In the genomic region with DNA sequence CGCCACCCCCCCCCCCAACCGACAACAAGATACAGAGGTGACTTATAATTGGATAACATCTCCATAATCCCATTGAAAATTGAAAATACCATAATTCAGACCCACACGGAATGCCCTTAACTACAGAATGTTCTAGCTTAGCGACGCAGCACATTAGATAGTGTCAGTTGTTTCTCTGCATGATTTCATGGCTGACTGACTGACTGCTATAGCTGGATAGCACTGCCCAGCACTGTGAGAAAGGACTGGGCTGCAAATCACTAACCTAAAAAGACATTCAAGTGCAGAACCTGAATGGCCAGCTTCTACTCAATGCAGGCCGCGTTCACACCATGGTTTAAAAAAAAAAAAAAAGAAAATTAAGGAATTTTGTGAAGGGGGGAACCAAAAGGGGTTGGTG, we compare ENCODE assay signal across 24 mouse cellular contexts.
"Had no signal": no experiment of that assay in that cellular context is flagged by ENCODE, and none has a peak within 500 bp of the region (broad histone marks: within the 10 kb centered on the region; RNA-seq: fewer than 3 reads in every experiment).

No protein-coding gene starts in this region.

- H3K36me3 ChIP-seq: heart, embryonic 10.5 days; heart, embryonic 12.5 days; hindbrain, embryonic 10.5 days; hindbrain, embryonic 12.5 days; intestine, embryonic 15.5 days; kidney, embryonic 15.5 days; limb, embryonic 10.5 days; limb, embryonic 12.5 days; liver, embryonic 13.5 days; liver, embryonic 15.5 days had no signal

- DNase-seq: forebrain, postnatal 0 days; gastrocnemius, postnatal 14 days; heart, postnatal 10 days; heart, postnatal 4 days; kidney, adult 18-20 months; kidney, adult 8-10 months; kidney, postnatal 14 days; kidney, postnatal 4 days; liver, embryonic 13.5 days had no signal

- H3K9ac ChIP-seq: forebrain, postnatal 0 days; heart, embryonic 12.5 days; hindbrain, embryonic 12.5 days; hindbrain, embryonic 14.5 days; intestine, embryonic 15.5 days; kidney, embryonic 15.5 days; limb, embryonic 12.5 days; liver, embryonic 13.5 days; liver, embryonic 15.5 days had no signal

- H3K4me2 ChIP-seq: heart, embryonic 12.5 days; hindbrain, embryonic 12.5 days; hindbrain, embryonic 14.5 days; intestine, embryonic 15.5 days; kidney, embryonic 15.5 days; limb, embryonic 12.5 days had no signal

- H3K4me3 ChIP-seq: heart, embryonic 10.5 days; heart, embryonic 12.5 days; hindbrain, embryonic 10.5 days; hindbrain, embryonic 12.5 days; intestine, embryonic 15.5 days; kidney, embryonic 15.5 days; layer of hippocampus, adult 2 months; left cerebral cortex, adult 2 months; limb, embryonic 10.5 days; limb, embryonic 12.5 days; liver, embryonic 13.5 days; liver, embryonic 15.5 days had no signal

- H3K9me3 ChIP-seq: heart, embryonic 10.5 days; hindbrain, embryonic 10.5 days; hindbrain, embryonic 12.5 days; intestine, embryonic 15.5 days; kidney, embryonic 15.5 days; limb, embryonic 10.5 days; limb, embryonic 12.5 days; liver, embryonic 13.5 days; liver, embryonic 15.5 days had no signal

- H3K27ac ChIP-seq: hindbrain, embryonic 10.5 days; hindbrain, embryonic 12.5 days; hindbrain, embryonic 14.5 days; intestine, embryonic 15.5 days; layer of hippocampus, adult 2 months; left cerebral cortex, adult 2 months; limb, embryonic 12.5 days; liver, embryonic 13.5 days; liver, embryonic 15.5 days had no signal

- H3K27me3 ChIP-seq: heart, embryonic 12.5 days; hindbrain, embryonic 12.5 days; intestine, embryonic 15.5 days; kidney, embryonic 15.5 days; limb, embryonic 12.5 days had no signal

- ATAC-seq: forebrain, postnatal 0 days; hindbrain, embryonic 16.5 days; inflammation-experienced regulatory T-cells, adult 6 months; intestine, embryonic 15.5 days; intestine, postnatal 0 days had no signal
